Mouse (Mus musculus) CD4-positive, CD25-positive, alpha-beta regulatory T cell, adult 2 months (primary cell): ENCODE data around the gene Tub.

Source experiments
- DNase-seq: peaks from one replicate; pipeline ENCODE4 v3.0.0-alpha.2; 2012; ENCODE audit warnings: low read depth, low spot score

Tub gene

DNA sequence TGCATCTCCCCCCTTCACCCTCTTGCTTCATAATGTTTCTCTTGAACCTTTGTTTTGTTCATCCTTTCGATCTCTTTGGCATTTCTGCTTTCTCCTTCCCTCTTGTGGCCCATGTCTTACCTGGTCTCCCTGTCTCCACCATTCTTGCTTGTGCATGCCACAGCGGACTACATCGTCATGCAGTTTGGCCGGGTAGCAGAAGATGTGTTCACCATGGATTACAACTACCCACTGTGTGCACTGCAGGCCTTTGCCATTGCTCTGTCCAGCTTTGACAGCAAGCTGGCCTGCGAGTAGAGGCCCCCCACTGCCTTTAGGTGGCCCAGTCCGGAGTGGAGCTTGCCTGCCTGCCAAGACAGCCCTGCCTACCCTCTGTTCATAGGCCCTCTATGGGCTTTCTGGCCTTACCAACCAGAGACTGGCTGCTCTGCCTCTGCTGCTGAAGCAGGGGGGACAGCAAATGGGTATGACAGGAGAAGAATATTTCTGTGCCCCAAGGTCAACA is 79.9 kb downstream of the Tub start:
- no peak for DNase-seq

DNA sequence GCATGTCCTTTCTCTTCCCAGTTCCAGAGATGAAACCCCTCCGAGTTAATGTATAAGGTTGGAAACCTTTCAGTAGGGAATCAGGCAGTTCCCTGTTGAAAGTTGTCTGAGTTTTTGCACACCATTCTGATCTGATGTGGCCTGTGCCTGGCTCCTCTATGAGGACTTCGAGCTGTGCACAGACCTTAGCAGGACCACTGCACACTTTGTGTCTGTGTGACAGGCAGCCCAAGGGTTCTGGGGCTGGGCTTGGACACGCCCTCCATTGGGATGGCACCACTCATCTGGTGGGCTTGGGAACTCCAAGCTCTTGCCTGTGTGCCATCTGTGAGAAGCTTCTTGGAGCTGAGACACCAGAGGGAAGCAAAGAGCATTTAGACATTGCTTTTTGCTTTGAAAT is 81.2 kb downstream of the Tub start:
- DNase-seq: no peak

DNA sequence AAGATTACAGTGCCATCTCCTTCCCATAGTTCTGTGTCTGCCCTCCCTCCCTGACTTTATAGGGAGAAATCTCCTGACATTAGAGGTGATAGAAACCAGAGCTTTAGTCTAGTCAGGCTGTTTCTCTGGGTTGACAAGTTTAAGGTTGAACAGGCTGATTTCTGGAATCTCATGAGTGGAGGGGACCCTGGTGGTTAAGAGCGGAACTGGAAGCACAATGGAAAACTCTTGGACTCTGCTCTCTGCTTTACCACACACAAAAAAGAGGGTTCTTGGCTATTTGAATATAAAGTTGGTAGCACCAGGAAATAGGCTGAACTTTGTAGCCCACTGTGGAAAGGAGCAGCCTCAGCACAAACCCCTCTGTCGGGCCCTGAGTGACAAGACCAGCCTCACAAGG is 81.9 kb downstream of the Tub start:
- no peak for DNase-seq

DNA sequence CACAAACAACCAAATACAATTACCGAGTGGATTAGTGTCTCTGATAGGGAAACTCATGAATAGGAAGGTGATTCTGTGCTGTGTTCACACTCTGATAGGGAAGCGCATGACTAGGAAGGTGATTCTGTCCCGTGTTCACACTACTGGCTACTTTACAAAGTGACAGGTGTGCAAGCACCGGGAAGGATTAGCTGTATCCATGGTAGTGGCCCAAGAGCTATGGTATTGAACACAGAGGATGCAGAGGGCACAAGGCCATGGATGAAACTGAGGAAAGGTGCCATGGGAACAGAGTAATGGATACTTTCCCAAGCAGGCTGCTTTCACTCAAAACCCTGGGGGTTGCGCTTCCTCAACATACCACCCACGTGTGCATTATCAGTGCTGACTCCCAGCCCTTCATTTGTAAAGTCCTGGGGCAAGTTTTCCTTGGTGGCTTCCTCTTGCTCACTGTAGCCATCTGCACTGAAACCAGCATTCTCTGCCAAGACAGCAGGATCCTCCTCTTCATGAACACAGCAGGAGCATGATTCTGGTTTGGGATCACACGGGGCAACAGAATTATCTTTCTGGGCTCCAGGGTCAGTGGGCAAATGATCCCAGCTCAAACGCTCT is 88.1 kb downstream of the Tub start:
- DNase-seq: no peak

DNA sequence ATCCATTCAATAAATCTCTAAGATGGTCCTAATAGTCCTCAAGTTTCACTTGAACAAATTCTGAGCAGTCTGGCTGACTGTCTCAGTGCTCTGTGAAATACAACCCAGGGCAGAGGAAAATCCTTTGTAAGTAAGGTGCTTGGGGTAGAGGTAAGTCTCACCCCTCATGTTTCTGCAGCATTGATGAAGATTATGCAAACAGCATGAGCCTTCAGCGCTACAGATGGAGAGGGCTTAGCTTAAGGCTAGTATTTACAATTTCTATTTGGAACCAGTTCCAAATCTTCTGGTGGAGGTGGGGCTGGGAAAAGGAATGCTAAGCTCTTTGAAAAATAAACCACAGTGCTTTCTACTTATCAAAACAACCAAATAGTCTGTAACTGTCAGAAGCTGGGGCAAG is 88.8 kb downstream of the Tub start:
- DNase-seq: no peak

DNA sequence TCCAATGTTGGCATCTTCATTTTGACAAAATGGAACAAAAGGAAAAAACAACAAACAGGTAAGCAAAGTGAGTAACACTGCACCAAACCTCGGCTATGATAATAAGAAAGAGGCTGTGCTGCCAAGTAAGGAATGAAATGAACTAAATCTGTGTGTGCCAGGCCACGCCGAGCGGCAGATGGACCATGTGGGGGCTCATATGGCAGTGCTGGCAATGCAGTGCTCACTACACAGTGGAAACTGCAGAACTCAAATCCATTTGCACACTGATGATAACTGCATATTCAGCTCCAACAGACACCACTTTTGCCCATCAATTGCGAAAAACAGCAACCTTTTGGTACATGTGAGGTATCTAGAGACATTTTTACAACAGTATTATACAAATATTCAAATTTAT is 89.3 kb downstream of the Tub start:
- DNase-seq: no peak

DNA sequence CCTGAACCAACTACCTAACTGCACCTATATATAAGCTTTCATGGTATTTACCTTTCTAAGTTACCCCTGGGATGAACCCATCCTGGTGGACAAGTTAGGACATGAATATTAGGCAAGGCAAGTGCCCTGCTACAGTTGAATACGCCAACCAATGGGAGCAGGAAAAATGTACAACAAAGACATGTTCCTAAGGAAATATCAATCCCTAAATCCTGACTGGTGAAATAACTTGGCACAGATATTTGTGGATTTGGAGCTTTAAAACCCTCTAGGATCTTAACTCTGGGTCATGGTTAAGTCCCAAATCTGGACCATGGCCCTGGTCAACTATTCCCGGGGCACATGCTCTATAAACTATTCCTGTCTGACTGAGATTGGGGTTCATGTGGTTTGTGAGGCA is 95.7 kb downstream of the Tub start:
- DNase-seq: no peak

DNA sequence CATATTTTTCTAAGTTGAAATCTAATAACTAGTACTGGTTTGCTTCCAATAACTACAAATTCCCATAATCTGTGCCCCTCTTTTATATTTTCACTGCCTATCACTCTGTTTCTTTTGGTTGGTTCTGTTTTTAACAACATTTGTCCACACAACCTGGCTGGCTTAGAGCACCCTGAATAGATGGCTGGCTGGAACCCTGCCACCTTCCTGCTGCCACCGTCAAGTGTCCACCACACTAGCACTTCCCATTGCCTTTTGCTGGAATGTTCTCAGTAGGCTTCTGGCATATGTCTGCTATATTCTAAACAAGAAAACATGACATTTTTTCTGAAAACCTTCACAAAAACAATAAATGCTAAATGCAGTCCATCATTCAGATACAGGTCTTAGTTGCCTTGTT is 100.7 kb downstream of the Tub start:
- no peak for DNase-seq

DNA sequence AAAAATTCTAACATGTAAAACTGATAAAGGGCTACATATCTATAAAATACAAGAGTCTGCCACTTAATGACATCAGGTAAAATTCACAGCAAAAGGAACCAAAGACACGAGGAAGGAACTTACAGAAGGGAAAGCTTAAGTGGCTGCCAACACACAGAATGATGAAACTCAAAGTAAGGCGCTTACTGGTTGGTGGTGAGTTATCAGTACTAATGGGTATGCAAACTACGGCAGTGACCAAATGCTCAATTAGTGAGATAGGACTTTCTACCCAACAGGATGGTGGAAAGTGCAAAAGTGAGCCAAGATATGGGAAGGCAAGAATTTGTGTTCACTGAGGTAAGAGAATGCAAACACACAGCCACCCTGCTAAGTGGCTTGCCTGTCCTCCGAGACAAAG is 109.4 kb downstream of the Tub start:
- no peak for DNase-seq

DNA sequence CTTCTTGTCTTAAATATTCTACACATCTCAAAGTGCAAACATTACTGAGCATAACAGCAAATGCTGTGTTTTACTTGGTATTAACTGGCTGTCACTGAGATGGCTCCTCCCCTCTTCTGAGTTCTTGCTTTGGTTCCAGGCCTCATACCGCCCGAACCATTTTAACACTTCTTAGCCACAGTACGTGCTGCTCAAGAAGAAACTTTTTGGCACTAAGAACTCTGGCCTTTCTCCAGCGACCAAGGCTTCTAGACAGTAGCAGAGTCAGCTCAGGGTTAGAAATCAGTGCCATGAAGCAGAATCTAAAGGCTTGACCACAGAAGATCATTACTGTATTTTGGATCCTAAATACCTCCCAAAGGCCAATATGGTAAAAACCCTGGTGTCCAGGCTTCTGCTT is 119.5 kb downstream of the Tub start:
- DNase-seq: no peak

DNA sequence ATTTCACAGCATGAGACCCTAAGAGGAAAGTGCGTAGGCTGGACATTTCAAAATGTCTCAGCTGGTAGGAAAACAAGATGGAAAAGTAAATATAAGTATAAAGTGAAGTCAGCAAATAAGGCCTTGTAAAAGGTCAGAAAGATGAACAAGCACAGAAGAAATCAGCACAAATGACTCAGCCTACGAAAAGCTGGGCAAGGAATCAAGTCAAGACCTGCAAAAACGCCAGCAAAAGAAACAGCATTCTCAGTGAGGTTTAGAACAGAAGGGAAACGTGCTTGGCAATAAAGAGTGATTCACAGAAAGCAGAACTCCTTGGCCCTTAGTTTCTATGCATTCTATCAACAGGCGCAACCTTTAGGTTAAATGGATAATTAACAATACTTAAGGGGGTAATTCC is 122.2 kb downstream of the Tub start:
- no peak for DNase-seq

DNA sequence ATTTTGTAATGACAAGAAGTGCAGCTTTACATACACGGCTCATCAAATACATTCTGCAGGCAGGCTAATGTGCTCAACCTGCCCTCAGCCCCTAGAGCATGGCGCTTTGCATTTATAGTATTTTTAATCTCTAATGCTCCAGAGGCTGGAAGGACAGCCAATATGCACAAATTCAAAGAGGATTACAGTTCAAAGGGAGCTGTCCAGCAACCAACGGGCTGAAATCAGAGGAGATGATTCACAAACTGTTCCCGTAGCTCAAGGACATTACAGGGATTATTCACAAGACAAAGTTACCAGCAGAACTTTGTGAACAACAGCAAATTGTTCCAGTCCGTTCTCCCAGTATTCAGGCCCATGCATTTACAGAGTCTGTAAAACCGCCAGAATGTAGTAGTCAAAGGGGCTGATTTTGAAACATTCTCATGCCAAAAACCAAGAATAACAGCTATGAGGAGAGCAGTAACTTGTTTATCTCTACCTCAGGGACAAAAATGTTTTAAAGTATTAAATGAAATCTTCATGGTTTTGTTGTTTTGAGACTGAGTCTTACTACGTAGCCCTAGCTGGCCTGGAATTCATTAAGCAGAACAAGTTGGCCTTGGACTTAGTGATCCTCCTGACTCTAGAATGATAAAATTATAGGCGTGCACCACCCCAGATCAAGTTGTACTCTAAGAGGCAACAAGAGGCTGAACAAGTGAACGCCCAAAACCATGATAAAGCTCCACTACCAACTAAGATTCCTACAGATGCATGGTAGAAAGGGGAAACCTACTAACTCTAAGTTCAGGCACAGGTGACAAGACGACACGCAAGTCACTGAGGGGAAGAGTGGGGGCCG is 132.4 kb downstream of the Tub start:
- no peak for DNase-seq

DNA sequence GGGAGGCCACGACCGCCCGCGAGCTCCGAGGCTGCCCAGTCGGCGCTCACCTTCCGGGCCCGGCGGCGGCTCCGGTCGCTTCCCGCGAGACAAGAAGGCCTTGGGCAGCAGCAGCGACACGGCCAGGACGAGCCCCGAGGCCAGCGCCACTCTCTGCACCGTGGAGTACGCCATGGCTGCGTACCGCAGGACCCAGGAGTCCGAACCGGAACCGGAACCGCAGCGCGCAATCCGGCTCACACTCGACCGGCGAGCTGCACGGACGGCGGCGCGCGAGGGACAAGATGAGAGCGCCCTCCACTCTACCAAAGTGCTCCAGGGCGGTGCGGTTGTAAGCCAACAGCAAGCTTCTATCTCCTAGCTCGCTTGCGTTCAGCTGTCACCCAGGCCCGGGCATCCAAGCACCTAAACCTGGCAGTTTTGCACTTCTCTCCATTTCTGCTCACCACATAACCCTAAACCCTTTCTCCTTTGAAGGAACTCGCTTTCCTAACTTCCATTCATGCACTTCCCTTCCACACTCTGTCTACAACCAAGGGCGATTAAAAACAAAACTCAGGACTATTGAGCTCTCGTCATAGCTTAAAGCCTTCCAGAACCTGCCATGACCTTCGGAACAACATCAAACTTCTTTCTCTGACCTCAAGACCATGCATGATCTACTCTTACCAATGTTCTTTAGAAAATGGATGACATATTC is 133.1 kb downstream of the Tub start, which contains the start of gene Ric3:
TSS of gene Ric3 (minus strand) at position 219 of the 700 bp plus-strand sequence.
- no peak for DNase-seq

DNA sequence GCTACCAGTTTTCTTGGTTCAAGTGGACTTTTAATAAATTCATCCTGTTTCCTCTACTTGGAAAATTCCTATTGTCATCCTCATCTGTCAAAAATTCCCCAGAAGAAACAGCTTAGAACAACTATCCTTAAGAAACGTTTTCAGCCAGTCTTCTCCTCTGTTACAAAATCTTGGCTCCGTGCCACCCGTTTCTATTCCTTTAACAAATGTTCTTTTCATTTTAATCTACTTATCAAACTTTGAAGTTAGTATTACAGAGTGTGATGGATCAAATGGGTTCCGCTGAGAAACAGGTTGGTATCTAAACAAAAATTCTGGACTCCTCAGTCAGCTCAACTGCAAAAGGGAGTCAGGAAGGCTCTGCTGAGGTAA is 133.7 kb downstream of the Tub start:
- no peak for DNase-seq
